Mouse (Mus musculus) embryonic facial prominence, embryonic 11.5 days (tissue): ENCODE measurements around the gene Slc16a6. TPM values are rescaled to one million over a fixed set of nuclear protein-coding genes. Genes with fewer than 3 reads are reported as not detected.
A peak's percentile ranks its signal among the peaks of the same experiment; 100 is the strongest.

Experiments
- ATAC-seq: fragments of 200-750 bp; cut with Nextera tagmentation; replicated peaks from 2 replicates; pipeline ENCODE4 v1.8.0; 2017; ENCODE audit warnings: low read depth; ENCODE audit not compliant: insufficient number of reproducible peaks, low FRiP score, low TSS enrichment
- DNase-seq: peaks from one replicate; pipeline ENCODE4 v3.0.0-alpha.2; 2015; ENCODE audit warnings: low spot score
- H3K27ac ChIP-seq: fragments of 300-500 bp; sonication (generic); replicated peaks from 2 replicates; pipeline ENCODE4 v1.5.1; 2014; ENCODE audit warnings: mild to moderate bottlenecking, low read depth, low read length, control low read depth
- H3K27me3 ChIP-seq: fragments of 300-500 bp; sonication (generic); 2 replicates; pipeline ENCODE4 v1.6.1; 2014; ENCODE audit warnings: mild to moderate bottlenecking, low read length, moderate library complexity, mixed read lengths; ENCODE audit not compliant: control insufficient read depth, insufficient read depth
- H3K36me3 ChIP-seq: fragments of 300-500 bp; sonication (generic); replicated peaks from 2 replicates; pipeline ENCODE4 v1.6.1; 2014; ENCODE audit warnings: low read depth, mild to moderate bottlenecking, low read length, moderate library complexity, mixed read lengths; ENCODE audit not compliant: control insufficient read depth, insufficient read depth
- H3K4me1 ChIP-seq: fragments of 300-500 bp; sonication (generic); 2 replicates; pipeline ENCODE4 v1.6.1; 2014; ENCODE audit warnings: low read length, mixed read lengths; ENCODE audit not compliant: control insufficient read depth, insufficient read depth
- H3K4me2 ChIP-seq: fragments of 300-500 bp; sonication (generic); 2 replicates; pipeline ENCODE4 v1.6.1; 2014; ENCODE audit warnings: low read depth, mild to moderate bottlenecking, control low read depth, low read length, moderate library complexity
- H3K4me3 ChIP-seq: fragments of 300-500 bp; sonication (generic); 2 replicates; pipeline ENCODE4 v1.5.1; 2014; ENCODE audit warnings: low read depth, low read length, control low read depth
- H3K9ac ChIP-seq: fragments of 300-500 bp; sonication (generic); replicated peaks from 2 replicates; pipeline ENCODE4 v1.6.1; 2014; ENCODE audit warnings: mild to moderate bottlenecking, control low read depth, low read length
- H3K9me3 ChIP-seq: fragments of 300-500 bp; sonication (generic); replicated peaks from 2 replicates; pipeline ENCODE4 v1.6.1; 2016; ENCODE audit warnings: mild to moderate bottlenecking, low read length, inconsistent platforms, mixed read lengths; ENCODE audit not compliant: control insufficient read depth
- WGBS: fragments of 180-500 bp; shearing (Covaris S2); extraction: QIAGEN DNeasy Blood & Tissue Kit; methylation state at CpG from one replicate; pipeline ENCODE4 v1.1.7; 2014; 5-methylcytosine and 5-hydroxymethylcytosine counted together
- polyA plus RNA-seq: library from polyadenylated mRNA; unstranded; fragments of >200 nt; fragmentation: Nextera tagmentation; extraction: Ambion mirVana; gene quantifications from 2 replicates; pipeline ENCODE4 v1.2.1, GENCODE M21; 2014

The Slc16a6 gene
- polyA plus RNA-seq, result 3.3 and 3.7 TPM in 2 replicates

DNA sequence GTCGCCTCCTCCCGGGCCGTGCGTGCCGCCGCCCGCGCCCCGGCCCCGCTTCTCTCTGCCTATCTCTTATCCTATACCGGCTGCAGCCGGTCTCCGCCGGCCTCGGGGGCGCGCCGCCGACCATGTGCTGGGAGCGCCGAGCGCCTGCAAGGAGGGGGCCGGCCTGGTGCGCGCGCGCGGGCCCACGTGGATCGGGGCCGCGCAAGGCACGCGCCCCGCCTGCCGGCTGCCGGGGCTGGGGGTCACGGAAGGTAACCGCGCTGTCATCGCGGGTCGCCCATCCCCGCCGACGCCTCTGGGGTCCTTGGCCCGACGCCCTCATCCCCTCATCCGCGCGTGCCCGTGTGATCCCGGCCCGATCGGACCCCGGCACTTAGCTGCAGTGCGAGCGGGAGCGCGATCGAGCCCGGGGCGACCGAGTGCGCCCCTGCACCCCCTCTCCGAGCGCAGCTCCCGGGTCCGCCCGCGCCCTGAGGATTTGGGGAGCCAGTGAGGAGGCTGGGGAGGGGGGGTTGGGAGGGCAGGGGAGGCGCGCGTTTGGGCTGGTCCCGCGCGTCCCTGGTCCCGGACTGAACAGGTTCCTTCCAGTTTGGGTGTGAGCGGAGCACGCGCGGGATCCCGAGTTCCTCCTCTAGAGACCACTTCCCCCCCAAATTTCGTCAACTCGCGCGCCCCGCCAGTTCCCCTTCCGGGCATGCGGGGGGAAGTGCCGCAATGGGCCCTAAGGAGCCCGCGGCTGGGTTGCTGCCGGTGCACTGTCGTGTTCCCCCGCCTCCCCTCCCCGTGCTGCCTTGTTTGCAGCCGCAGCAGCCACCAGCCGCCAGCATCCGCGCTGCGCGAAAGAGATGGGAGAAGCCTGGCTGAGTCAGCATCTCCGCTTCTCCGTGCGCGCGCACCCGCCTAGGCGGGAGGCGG lies at the start of gene Slc16a6, which contains the start of gene Arsg:
Gene Slc16a6, minus strand, starts transcription at position 428 of the 915 bp plus-strand sequence.
Gene Arsg, plus strand, starts transcription at position 204 of the 915 bp plus-strand sequence.
- H3K4me2 ChIP-seq, result peak within 1 kb of the TSS; percentile 98
- under 1% methylated on average over 89 of the region's 111 CpGs for WGBS

DNA sequence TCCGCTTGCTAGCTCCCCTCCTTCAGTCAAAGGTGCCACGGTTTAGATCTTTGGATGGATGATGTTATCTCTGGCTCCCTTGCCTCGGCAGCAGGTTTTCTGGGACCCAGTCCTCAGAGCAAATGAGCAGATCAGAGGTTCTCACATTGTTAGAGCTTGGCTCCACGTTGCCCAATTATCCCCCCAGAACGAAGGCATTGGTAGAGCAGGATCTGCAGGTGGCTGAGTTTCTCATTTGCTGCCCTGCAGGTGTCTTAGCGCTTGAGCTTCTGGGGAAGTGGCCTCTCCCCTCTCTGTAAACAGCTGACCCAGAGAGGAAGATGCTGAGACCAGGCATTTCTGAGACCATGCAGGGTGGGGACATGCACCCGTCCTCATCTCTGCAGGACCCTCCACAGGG lies 47.6 kb upstream of the Slc16a6 start:
- ATAC-seq (no peak), DNase-seq (no peak)
- Histone ChIP-seq H3K27ac (no peak overlapping the region), H3K4me3 (no peak overlapping the region), H3K9me3 (no peaks in the 10 kb centered on the region), H3K27me3 (no peaks in the 10 kb centered on the region), H3K9ac (no peak overlapping the region), H3K4me2 (no peak overlapping the region), H3K4me1 (no peaks in the 10 kb centered on the region), H3K36me3 (no peaks in the 10 kb centered on the region)
- WGBS, result 40% methylated on average over 7 of the region's 7 CpGs

More for the DNA sequence above, at the start of gene Slc16a6, which contains the start of gene Arsg:
- no peaks in the 10 kb centered on the region for H3K9me3 ChIP-seq
- DNase-seq (peak; percentile 88), ATAC-seq (peak; percentile 84)
- H3K27ac ChIP-seq, result peak within 1 kb of the TSS; percentile 78
- 0 out of 2 replicates have a peak, but pooled peaks cover 5% of the 10 kb centered on the region for H3K27me3 ChIP-seq
- H3K4me1 ChIP-seq, result peaks cover 3% of the 10 kb centered on the region; the same call in 1 of the 2 replicates
- H3K9ac ChIP-seq, result peak within 1 kb of the TSS; percentile 77
- no peaks in the 10 kb centered on the region for H3K36me3 ChIP-seq
- H3K4me3 ChIP-seq, result peak within 1 kb of the TSS; percentile 80

DNA sequence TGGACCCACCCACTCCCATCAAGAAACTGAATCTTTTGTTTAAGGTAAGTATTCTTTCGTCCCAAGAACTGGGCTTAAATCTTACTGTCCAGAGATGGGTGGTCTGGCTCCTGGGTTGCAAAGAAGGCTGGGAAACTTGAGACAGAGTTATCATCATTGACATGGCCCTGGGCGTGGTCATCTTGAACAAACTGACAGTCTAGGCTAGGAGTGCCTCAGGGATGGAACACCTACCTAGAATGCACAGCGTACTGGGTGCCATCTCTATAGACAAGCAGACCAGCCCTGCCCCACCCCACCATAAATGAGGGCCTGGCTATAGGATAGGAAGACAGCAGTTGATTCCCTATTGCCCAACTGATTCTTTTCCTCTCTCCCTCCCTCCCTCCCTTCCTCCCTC lies 44.4 kb upstream of the Slc16a6 start:
- Histone ChIP-seq H3K27ac (no peak overlapping the region), H3K4me3 (no peak overlapping the region), H3K9me3 (no peaks in the 10 kb centered on the region), H3K27me3 (no peaks in the 10 kb centered on the region), H3K4me2 (no peak overlapping the region), H3K9ac (no peak overlapping the region), H3K4me1 (no peaks in the 10 kb centered on the region), H3K36me3 (no peaks in the 10 kb centered on the region)
- WGBS, result 85% methylated on average over 3 of the region's 3 CpGs
- no peak for DNase-seq
- no peak for ATAC-seq

DNA sequence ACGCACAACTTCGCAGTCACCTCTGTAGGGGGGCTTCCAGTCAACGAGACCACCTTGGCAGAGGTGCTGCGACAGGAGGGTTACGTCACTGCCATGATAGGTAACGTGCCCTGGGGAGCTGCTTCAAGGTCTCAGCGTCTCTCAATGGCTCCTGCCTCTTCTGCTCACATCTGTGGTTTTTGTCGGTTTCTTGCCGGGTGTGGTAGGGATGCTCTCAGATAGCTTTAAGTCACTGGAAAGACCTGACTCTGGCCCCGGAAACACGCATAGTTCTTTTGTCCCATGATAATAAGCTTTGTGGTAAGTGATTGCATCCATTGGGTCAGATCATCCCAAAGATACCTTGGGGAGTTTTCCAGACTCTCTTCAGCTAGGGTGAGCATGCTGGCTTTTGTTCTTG lies 43.9 kb upstream of the Slc16a6 start:
- Histone ChIP-seq H3K9ac (no peak overlapping the region), H3K4me3 (no peak overlapping the region), H3K4me2 (no peak overlapping the region), H3K36me3 (no peaks in the 10 kb centered on the region), H3K27me3 (no peaks in the 10 kb centered on the region), H3K9me3 (no peaks in the 10 kb centered on the region), H3K4me1 (no peaks in the 10 kb centered on the region), H3K27ac (no peak overlapping the region)
- ATAC-seq (no peak), DNase-seq (no peak)
- WGBS, result 87% methylated on average over 11 of the region's 11 CpGs

DNA sequence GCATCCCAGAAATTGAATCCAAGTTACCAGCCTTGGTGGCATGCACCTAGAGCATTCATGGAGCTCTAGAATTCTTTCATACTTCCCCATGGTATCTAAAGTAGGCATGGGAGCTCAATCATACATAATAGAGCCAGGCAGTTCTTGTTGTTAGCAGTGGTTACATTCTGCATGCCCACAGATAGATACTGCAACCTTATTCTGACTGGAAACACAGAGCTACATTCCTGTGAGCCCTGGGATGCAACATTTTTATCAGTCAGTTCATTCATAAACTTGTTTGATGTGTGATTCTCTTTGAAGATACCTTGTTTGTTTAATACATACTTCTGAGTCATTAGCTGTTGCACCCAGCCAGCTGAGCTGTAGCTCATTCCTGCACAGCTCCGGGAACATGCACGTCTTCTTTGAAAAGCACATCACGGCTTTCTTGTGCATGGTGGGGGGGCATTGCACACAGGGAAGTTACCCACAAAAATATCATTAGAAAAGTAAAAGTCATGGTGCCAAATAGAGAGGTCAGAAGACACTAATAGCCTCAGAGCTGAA lies 40.7 kb upstream of the Slc16a6 start:
- 82% methylated on average over 3 of the region's 3 CpGs for WGBS
- no peaks in the 10 kb centered on the region for H3K9me3 ChIP-seq
- no peaks in the 10 kb centered on the region for H3K27me3 ChIP-seq
- H3K27ac ChIP-seq, result no peak overlapping the region
- H3K9ac ChIP-seq, result no peak overlapping the region
- H3K4me1 ChIP-seq, result no peaks in the 10 kb centered on the region
- no peak overlapping the region for H3K4me3 ChIP-seq
- DNase-seq, result no peak
- no peak overlapping the region for H3K4me2 ChIP-seq
- no peak for ATAC-seq
- H3K36me3 ChIP-seq, result no peaks in the 10 kb centered on the region

DNA sequence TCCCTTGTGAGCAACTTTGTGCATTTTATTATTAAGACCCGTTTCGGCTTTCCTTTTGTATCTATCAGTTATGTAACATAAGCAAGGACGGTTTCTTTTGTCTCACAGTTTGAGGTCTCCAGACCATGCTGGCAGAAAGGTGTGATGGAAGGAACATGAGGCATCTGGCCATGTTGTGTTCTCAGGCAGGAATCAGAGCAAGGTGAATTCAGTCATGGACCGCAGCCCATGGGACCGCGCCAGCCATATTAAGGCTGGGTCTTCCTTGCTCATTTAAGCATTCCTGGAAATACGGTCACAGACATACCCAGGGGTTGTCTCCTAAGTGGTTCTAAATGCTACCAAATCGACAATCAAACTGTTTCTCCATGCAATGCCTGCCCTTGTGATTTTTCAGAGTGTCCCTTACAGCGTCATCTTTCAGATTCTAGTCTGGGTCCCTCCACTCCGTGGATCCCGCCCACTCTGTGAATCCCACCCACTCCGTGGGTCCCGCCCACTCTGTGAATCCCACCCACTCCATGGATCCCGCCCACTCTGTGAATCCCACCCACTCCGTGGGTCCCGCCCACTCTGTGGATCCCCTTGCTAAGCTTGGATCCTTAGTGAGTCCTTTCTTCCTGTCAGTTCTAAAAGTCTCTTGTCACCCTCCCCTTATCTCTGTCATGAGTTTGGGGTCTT lies 39.7 kb upstream of the Slc16a6 start:
- Histone ChIP-seq H3K27ac (no peak overlapping the region), H3K36me3 (no peaks in the 10 kb centered on the region), H3K4me1 (no peaks in the 10 kb centered on the region), H3K4me3 (no peak overlapping the region), H3K27me3 (no peaks in the 10 kb centered on the region), H3K9me3 (no peaks in the 10 kb centered on the region), H3K9ac (no peak overlapping the region), H3K4me2 (no peak overlapping the region)
- DNase-seq, result no peak
- WGBS, result 83% methylated on average over 16 of the region's 16 CpGs
- no peak for ATAC-seq

DNA sequence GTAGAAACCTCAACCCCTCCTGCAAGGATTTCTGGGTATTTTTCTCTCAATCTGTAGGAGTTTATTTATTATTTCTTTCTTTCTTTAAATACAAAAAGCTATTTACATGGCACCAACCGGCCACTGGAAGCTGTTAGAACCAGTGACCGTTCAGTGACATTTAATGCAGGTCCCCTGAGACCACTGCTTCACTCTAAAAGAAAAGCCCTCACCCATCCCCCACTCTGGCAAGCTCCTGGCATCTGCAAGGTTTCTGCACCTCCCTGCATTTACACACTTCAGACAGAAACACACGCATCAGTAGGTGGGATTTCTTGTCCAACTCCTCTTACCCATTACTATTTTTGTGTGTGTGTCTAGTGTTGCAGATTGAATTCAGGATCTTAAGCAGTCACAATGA lies 33.7 kb upstream of the Slc16a6 start:
- Histone ChIP-seq H3K27me3 (no peaks in the 10 kb centered on the region), H3K27ac (no peak overlapping the region)
- DNase-seq, result no peak

More for the DNA sequence above, 33.7 kb upstream of the Slc16a6 start:
- no peak overlapping the region for H3K4me3 ChIP-seq
- no peak overlapping the region for H3K9ac ChIP-seq
- WGBS, result 52% methylated on average over 3 of the region's 3 CpGs
- H3K36me3 ChIP-seq, result no peaks in the 10 kb centered on the region
- H3K4me2 ChIP-seq, result no peak overlapping the region
- H3K9me3 ChIP-seq, result no peaks in the 10 kb centered on the region
- ATAC-seq, result no peak
- H3K4me1 ChIP-seq, result no peaks in the 10 kb centered on the region
